Mouse (Mus musculus): Measurements from ENCODE around the gene Sh2d4b.

GRCm38 (mm10) chr14:40931115-40931829 is 38.2 kb upstream of the Sh2d4b start:
- TF ChIP-seq CTCF (IDR thresholded peaks at IDR 0.05; ENCODE audit: borderline replicate concordance, insufficient read depth, low read depth, low read length) = no peak
- TF ChIP-seq POLR2A (IDR thresholded peaks at IDR 0.05; ENCODE audit: borderline replicate concordance, insufficient read depth, low read length) = no peak
